Mouse (Mus musculus): ENCODE measurements around the gene Simc1. TPM values are rescaled to one million over a fixed set of nuclear protein-coding genes. Genes with fewer than 3 reads are reported as not detected.
A peak's percentile ranks its signal among the peaks of the same experiment; 100 is the strongest.

Simc1 gene
- total and polyA plus RNA-seq, 3 experiments = 4.9 to 11.9 TPM; not detected in 1

DNA sequence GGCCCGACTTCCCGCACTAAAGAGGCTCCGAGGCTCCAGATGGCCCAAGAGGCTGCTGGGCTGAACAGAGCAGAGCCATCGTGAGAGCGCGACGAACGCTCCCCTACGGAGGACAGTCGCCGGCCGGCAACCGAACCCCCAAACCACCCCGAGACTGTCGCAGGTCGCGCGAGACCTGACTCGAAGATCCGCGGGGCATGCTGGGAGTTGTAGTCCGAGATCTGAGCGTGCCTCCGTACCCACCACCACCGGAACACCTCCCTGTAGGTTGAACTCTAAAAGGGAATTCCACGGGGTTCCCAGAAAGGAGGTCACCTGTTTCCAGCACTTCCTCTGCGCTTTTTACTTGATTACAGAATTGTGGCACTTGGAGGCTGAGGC is 61.6 kb downstream of the Simc1 start, which contains the start of gene 4833439L19Rik:
TSS of gene 4833439L19Rik (minus strand) at position 235 of the 381 bp plus-strand sequence.
- H3K9ac ChIP-seq (ENCODE audit: control insufficient read depth, low read depth, low read length, poor library complexity, severe bottlenecking) = peak within 1 kb of the TSS; percentile 89
- peak; percentile 95 for DNase-seq (ENCODE audit: low read depth, low spot score)
- no peaks in the 10 kb centered on the region for H3K9me3 ChIP-seq (replicated peaks; ENCODE audit: insufficient read depth, low read length)
- no peaks in the 10 kb centered on the region for H3K27me3 ChIP-seq (ENCODE audit: control insufficient read depth in 1 of 2, insufficient read depth in 2 of 2, low read length in 2 of 2)
- peaks cover 0 to 11% of the 10 kb centered on the region in 2 experiments; a peak in 2 of 4 replicates for H3K36me3 ChIP-seq (ENCODE audit: control insufficient read depth in 1 of 2, insufficient read depth in 2 of 2, low read length in 2 of 2)
- H3K79me2 ChIP-seq (ENCODE audit: control insufficient read depth, insufficient read depth, low read length, poor library complexity) = peaks cover 21% of the 10 kb centered on the region
- peak within 1 kb of the TSS; percentile 71 for H3K27ac ChIP-seq (ENCODE audit: control insufficient read depth, low read depth, low read length)
- peak within 1 kb of the TSS; percentile 61 to 73 for H3K4me3 ChIP-seq (ENCODE audit: control insufficient read depth in 1 of 2, insufficient read depth in 1 of 2, low read depth in 2 of 2, low read length in 2 of 2)
- H3K4me1 ChIP-seq (ENCODE audit: control insufficient read depth in 1 of 2, insufficient read depth in 2 of 2, low read length in 2 of 2) = peaks cover 0 to 13% of the 10 kb centered on the region in 2 experiments; a peak in 2 of 4 replicates
- TF ChIP-seq ETS1 (IDR thresholded peaks at IDR 0.05; ENCODE audit: low read depth, low read length) (no peak), RCOR1 (IDR thresholded peaks at IDR 0.05; ENCODE audit: low read depth, low read length) (no peak), GABPA (IDR thresholded peaks at IDR 0.05; ENCODE audit: low read depth, low read length) (no peak), ZNF384 (IDR thresholded peaks at IDR 0.05; ENCODE audit: low read depth, low read length) (no peak), USF1 (IDR thresholded peaks at IDR 0.05; ENCODE audit: low read depth, low read length) (no peak), GATA1 (IDR thresholded peaks at IDR 0.05; ENCODE audit: low read depth, low read length) (no peak), ELF1 (IDR thresholded peaks at IDR 0.05; ENCODE audit: low read depth, low read length) (0 out of 2 replicates have a peak, but pooled peaks have one; percentile 52), E2F4 (IDR thresholded peaks at IDR 0.05; ENCODE audit: borderline replicate concordance, low read depth, low read length) (no peak), CHD1 (IDR thresholded peaks at IDR 0.05; ENCODE audit: low read depth, low read length) (no peak), JUND (IDR thresholded peaks at IDR 0.05; ENCODE audit: low read depth, low read length) (no peak), KAT2A (conservative IDR thresholded peaks at IDR 0.05; ENCODE audit: low read depth, low read length) (peak; percentile 78; the same call in 1 of the 2 replicates), POLR2A (IDR thresholded peaks at IDR 0.05; ENCODE audit: control insufficient read depth in 1 of 2, insufficient read depth in 1 of 2, low read depth in 1 of 2, low read length in 2 of 2, poor library complexity in 1 of 2) (peak; percentile 91 to 97), TCF12 (IDR thresholded peaks at IDR 0.05; ENCODE audit: low read depth, low read length) (peak; percentile 22; the same call in 1 of the 2 replicates), MAZ (IDR thresholded peaks at IDR 0.05; ENCODE audit: low read depth, low read length) (peak; percentile 84), ZMIZ1 (IDR thresholded peaks at IDR 0.05; ENCODE audit: low read depth, low read length) (peak; percentile 72), BHLHE40 (IDR thresholded peaks at IDR 0.05; ENCODE audit: borderline replicate concordance, low read depth, low read length) (no peak), MAFK (IDR thresholded peaks at IDR 0.05; ENCODE audit: borderline replicate concordance, low read depth, low read length) (no peak), ZC3H11A (IDR thresholded peaks at IDR 0.05; ENCODE audit: low read depth, low read length) (no peak), SMC3 (IDR thresholded peaks at IDR 0.05; ENCODE audit: low read depth, low read length) (no peak), HCFC1 (IDR thresholded peaks at IDR 0.05; ENCODE audit: low read depth, low read length) (peak; percentile 96), NELFE (IDR thresholded peaks at IDR 0.05; ENCODE audit: low read depth, low read length) (peak; percentile 92), POLR2AphosphoS2 (IDR thresholded peaks at IDR 0.05; ENCODE audit: low read length) (peak; percentile 82; the same call in 1 of the 2 replicates), USF2 (IDR thresholded peaks at IDR 0.05; ENCODE audit: borderline replicate concordance in 1 of 2, insufficient read depth in 1 of 2, low read depth in 1 of 2, low read length in 2 of 2) (no peak), MYB (IDR thresholded peaks at IDR 0.05; ENCODE audit: low read depth, low read length) (no peak), RAD21 (IDR thresholded peaks at IDR 0.05; ENCODE audit: low read depth, low read length) (no peak), TAL1 (IDR thresholded peaks at IDR 0.05; ENCODE audit: low read length) (no peak), CHD2 (IDR thresholded peaks at IDR 0.05; ENCODE audit: low read length) (peak; percentile 99), SIN3A (IDR thresholded peaks at IDR 0.05; ENCODE audit: low read length) (peak; percentile 89), POLR2AphosphoS5 (IDR thresholded peaks at IDR 0.05; ENCODE audit: borderline replicate concordance, low read depth, low read length) (no peak), EP300 (IDR thresholded peaks at IDR 0.05; ENCODE audit: low read depth in 1 of 2, low read length in 2 of 2) (no peak), MYC (IDR thresholded peaks at IDR 0.05; ENCODE audit: low read depth, low read length) (no peak), MXI1 (IDR thresholded peaks at IDR 0.05; ENCODE audit: low read depth, low read length) (peak; percentile 59), MAX (IDR thresholded peaks at IDR 0.05; ENCODE audit: low read length) (no peak), NRF1 (IDR thresholded peaks at IDR 0.05; ENCODE audit: insufficient read depth, low read depth, low read length, poor library complexity, severe bottlenecking) (0 out of 2 replicates have a peak, but pooled peaks have one; percentile 8), CTCF (IDR thresholded peaks at IDR 0.05 in 2 of 3, conservative IDR thresholded peaks at IDR 0.05 in 1 of 3; ENCODE audit: control insufficient read depth in 1 of 3, insufficient read depth in 1 of 3, low read depth in 2 of 3, low read length in 3 of 3, poor library complexity in 1 of 3, severe bottlenecking in 1 of 3) (no peak), TBP (IDR thresholded peaks at IDR 0.05; ENCODE audit: low read depth, low read length) (peak; percentile 78), UBTF (IDR thresholded peaks at IDR 0.05; ENCODE audit: borderline replicate concordance, insufficient read depth, low read depth, low read length) (no peak), ZKSCAN1 (IDR thresholded peaks at IDR 0.05; ENCODE audit: low read depth, low read length) (no peak)

Data from MEL (cell line).